ENCODE assay signal across 9 mouse cellular contexts in the genomic region with DNA sequence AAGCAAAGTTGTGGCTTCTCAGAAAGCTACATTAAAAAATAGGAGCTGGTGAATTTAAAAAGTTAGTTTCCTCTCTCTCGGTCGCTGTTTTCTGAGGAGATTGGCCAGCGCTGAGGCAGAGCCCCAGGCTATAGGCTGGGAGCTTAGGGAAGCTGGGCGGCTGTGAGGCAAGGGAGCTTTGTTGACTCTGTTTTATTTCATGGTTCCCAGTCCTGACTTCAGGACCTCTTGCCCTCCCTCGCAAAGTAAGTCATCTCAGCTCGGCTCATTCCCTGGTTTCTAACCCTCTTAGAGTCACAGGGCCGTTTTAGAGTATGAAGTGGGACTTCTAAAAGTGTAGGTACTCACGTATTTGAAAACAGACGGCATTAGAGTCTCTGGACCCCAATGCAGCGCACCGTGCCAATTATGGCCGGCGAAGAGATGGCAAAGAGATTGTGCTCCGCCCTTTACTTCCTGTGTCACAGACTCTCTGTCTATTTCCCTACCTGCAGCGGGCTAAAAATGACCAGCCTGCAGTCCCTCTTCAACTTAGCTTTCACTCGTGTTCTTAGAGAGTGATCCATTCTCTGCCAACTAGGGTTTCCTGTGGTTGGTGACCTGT. TPM values are rescaled to one million over a fixed set of nuclear protein-coding genes. Genes with fewer than 3 reads are reported as not detected.
A peak's percentile ranks its signal among the peaks of the same experiment; 100 is the strongest.
DNase-seq lines count a peak whose midpoint lies in the region; ATAC-seq and TF ChIP-seq lines count a peak whose summit lies in the region.
"Had no signal": no experiment of that assay in that cellular context is flagged by ENCODE, and none has a peak within 500 bp of the region (broad histone marks: within the 10 kb centered on the region; RNA-seq: fewer than 3 reads in every experiment).

No protein-coding gene starts in this region.

- DNase-seq in kidney, postnatal 0 days (ENCODE audit: low spot score), result no peak
- DNase-seq in kidney, adult 11 months, result no peak
- no peak for DNase-seq in embryonic facial prominence, embryonic 10.5 days (ENCODE audit: low spot score)
- DNase-seq in hindbrain, postnatal 0 days (ENCODE audit: low spot score), result no peak
- no peak for DNase-seq in right cerebral cortex, adult 2 months (ENCODE audit: low spot score in 2 of 2)
- no peak for DNase-seq in adrenal gland, adult 8-10 months
- no peak for DNase-seq in cerebellum, postnatal 36 days

- no peaks in the 10 kb centered on the region for H3K36me3 ChIP-seq in kidney, postnatal 0 days (ENCODE audit: insufficient read depth, low read length)
- no peaks in the 10 kb centered on the region for H3K36me3 ChIP-seq in embryonic facial prominence, embryonic 10.5 days (replicated peaks)
- no peaks in the 10 kb centered on the region for H3K36me3 ChIP-seq in hindbrain, postnatal 0 days (ENCODE audit: insufficient read depth, low read length)
- H3K36me3 ChIP-seq in midbrain, embryonic 16.5 days (ENCODE audit: control insufficient read depth, insufficient read depth, low read length), result no peaks in the 10 kb centered on the region

- no peak for TF ChIP-seq CTCF in kidney, postnatal 0 days (IDR thresholded peaks at IDR 0.05; ENCODE audit: low read depth)
- no peak for TF ChIP-seq CTCF in hindbrain, postnatal 0 days (IDR thresholded peaks at IDR 0.05; ENCODE audit: low read depth)

- H3K9ac ChIP-seq in kidney, postnatal 0 days (ENCODE audit: low read depth, low read length), result peak overlapping the region; percentile 50
- H3K9ac ChIP-seq in hindbrain, postnatal 0 days (replicated peaks; ENCODE audit: low read length), result peak overlapping the region; percentile 39; the same call in 1 of the 2 replicates
- H3K9ac ChIP-seq in midbrain, embryonic 16.5 days (ENCODE audit: low read depth, low read length), result peak overlapping the region; percentile 72

- WGBS in kidney, postnatal 0 days, result 15% methylated on average over 16 of the region's 16 CpGs
- WGBS in embryonic facial prominence, embryonic 10.5 days, result 21% methylated on average over 16 of the region's 16 CpGs
- WGBS in hindbrain, postnatal 0 days, result 27% methylated on average over 16 of the region's 16 CpGs
- WGBS in midbrain, embryonic 16.5 days, result 25% methylated on average over 16 of the region's 16 CpGs

- peaks cover 11% of the 10 kb centered on the region for H3K4me1 ChIP-seq in kidney, postnatal 0 days (replicated peaks; ENCODE audit: insufficient read depth, low read length)
- peaks cover 72% of the 10 kb centered on the region for H3K4me1 ChIP-seq in embryonic facial prominence, embryonic 10.5 days
- peaks cover 26% of the 10 kb centered on the region for H3K4me1 ChIP-seq in hindbrain, postnatal 0 days (ENCODE audit: insufficient read depth, low read length)
- peaks cover 14% of the 10 kb centered on the region for H3K4me1 ChIP-seq in midbrain, embryonic 16.5 days (ENCODE audit: control insufficient read depth, insufficient read depth, low read length)

- no peak for ATAC-seq in kidney, postnatal 0 days (replicated peaks; ENCODE audit: low FRiP score, low read depth)
- ATAC-seq in hindbrain, postnatal 0 days, result no peak
- ATAC-seq in midbrain, embryonic 16.5 days, result peak; percentile 22; the same call in 1 of the 2 replicates

- H3K9me3 ChIP-seq in kidney, postnatal 0 days (replicated peaks; ENCODE audit: low read length), result no peaks in the 10 kb centered on the region
- no peaks in the 10 kb centered on the region for H3K9me3 ChIP-seq in embryonic facial prominence, embryonic 10.5 days
- H3K9me3 ChIP-seq in hindbrain, postnatal 0 days (ENCODE audit: low read length), result no peaks in the 10 kb centered on the region
- H3K9me3 ChIP-seq in midbrain, embryonic 16.5 days (replicated peaks; ENCODE audit: control insufficient read depth, low read length, poor library complexity, severe bottlenecking), result no peaks in the 10 kb centered on the region

- peak overlapping the region; percentile 45 for H3K4me3 ChIP-seq in kidney, postnatal 0 days (replicated peaks; ENCODE audit: low read depth, low read length)
- H3K4me3 ChIP-seq in embryonic facial prominence, embryonic 10.5 days, result peak overlapping the region; percentile 72
- peak overlapping the region; percentile 45 for H3K4me3 ChIP-seq in hindbrain, postnatal 0 days (ENCODE audit: low read length)
- peak overlapping the region; percentile 55 for H3K4me3 ChIP-seq in midbrain, embryonic 16.5 days (ENCODE audit: low read depth, low read length)
- H3K4me3 ChIP-seq: myocyte had no signal

- 0 out of 2 replicates have a peak overlapping the region, but pooled peaks have one; percentile 2 for H3K27ac ChIP-seq in kidney, postnatal 0 days
- peak overlapping the region; percentile 86 for H3K27ac ChIP-seq in embryonic facial prominence, embryonic 10.5 days (replicated peaks)
- H3K27ac ChIP-seq in hindbrain, postnatal 0 days, result peak overlapping the region; percentile 5; the same call in 1 of the 2 replicates
- H3K27ac ChIP-seq in midbrain, embryonic 16.5 days (ENCODE audit: low read length), result 0 out of 2 replicates have a peak overlapping the region, but pooled peaks have one; percentile 28

- H3K4me2 ChIP-seq in kidney, postnatal 0 days (ENCODE audit: low read length), result peak overlapping the region; percentile 92
- peak overlapping the region; percentile 79 for H3K4me2 ChIP-seq in hindbrain, postnatal 0 days (ENCODE audit: low read depth, low read length)
- peak overlapping the region; percentile 97 for H3K4me2 ChIP-seq in midbrain, embryonic 16.5 days (ENCODE audit: low read length)

- H3K27me3 ChIP-seq in kidney, postnatal 0 days (ENCODE audit: insufficient read depth, low read length), result no peaks in the 10 kb centered on the region
- peaks cover 40% of the 10 kb centered on the region for H3K27me3 ChIP-seq in embryonic facial prominence, embryonic 10.5 days (replicated peaks; ENCODE audit: low read depth, poor library complexity, severe bottlenecking)
- no peaks in the 10 kb centered on the region for H3K27me3 ChIP-seq in hindbrain, postnatal 0 days (ENCODE audit: insufficient read depth, low read length)
- 0 out of 2 replicates have a peak, but pooled peaks cover 3% of the 10 kb centered on the region for H3K27me3 ChIP-seq in midbrain, embryonic 16.5 days (ENCODE audit: control insufficient read depth, insufficient read depth, low read depth, low read length)

RNA-seq across cellular contexts. Expression of a gene that starts 0.6 kb away (rescaled TPM):
- 2.9 and 3.6 TPM in 2 replicates for polyA plus RNA-seq in kidney, postnatal 0 days (2015; fragmentation: Nextera tagmentation; extraction: Ambion mirVana)
- polyA plus RNA-seq in embryonic facial prominence, embryonic 10.5 days (2016; fragmentation: Nextera tagmentation; extraction: Ambion mirVana), result 12.8 and 19.0 TPM in 2 replicates
- total RNA-seq in hindbrain, postnatal 0 days (2014; rRNA removed), result 18.2 and 37.1 TPM in 2 replicates
- 29.4 and 32.1 TPM in 2 replicates for polyA plus RNA-seq in hindbrain, postnatal 0 days (2015; fragmentation: Nextera tagmentation; extraction: Ambion mirVana)
- polyA plus RNA-seq in midbrain, embryonic 16.5 days (2015; fragmentation: Nextera tagmentation; extraction: Ambion mirVana), result 8.3 and 8.7 TPM in 2 replicates
- 1 to 10 TPM; 4.6 to 6.2 (median 5.8) TPM for total RNA-seq in adrenal gland, adult 8-10 months (2022)

RNA-seq across cellular contexts. Expression of a gene that starts 24.0 kb away (rescaled TPM):
- 35.6 and 36.8 TPM in 2 replicates for polyA plus RNA-seq in kidney, postnatal 0 days (2015; fragmentation: Nextera tagmentation; extraction: Ambion mirVana)
- polyA plus RNA-seq in embryonic facial prominence, embryonic 10.5 days (2016; fragmentation: Nextera tagmentation; extraction: Ambion mirVana), result 16.5 and 20.6 TPM in 2 replicates
- total RNA-seq in hindbrain, postnatal 0 days (2014; rRNA removed), result 6.8 and 27.5 TPM in 2 replicates
- 4.2 and 4.8 TPM in 2 replicates for polyA plus RNA-seq in hindbrain, postnatal 0 days (2015; fragmentation: Nextera tagmentation; extraction: Ambion mirVana)
- 8.4 and 10.8 TPM in 2 replicates for polyA plus RNA-seq in midbrain, embryonic 16.5 days (2015; fragmentation: Nextera tagmentation; extraction: Ambion mirVana)
- 1 to 10 TPM; 2.2 to 5.3 (median 4.0) TPM for total RNA-seq in adrenal gland, adult 8-10 months (2022)

RNA-seq across cellular contexts. Expression of a gene that starts 42.3 kb away (rescaled TPM):
- 23.5 and 26.5 TPM in 2 replicates for polyA plus RNA-seq in kidney, postnatal 0 days (2015; fragmentation: Nextera tagmentation; extraction: Ambion mirVana)
- polyA plus RNA-seq in embryonic facial prominence, embryonic 10.5 days (2016; fragmentation: Nextera tagmentation; extraction: Ambion mirVana), result 0.04 and 0.06 TPM in 2 replicates
- total RNA-seq in hindbrain, postnatal 0 days (2014; rRNA removed), result 2.0 and 2.6 TPM in 2 replicates
- 3.8 and 4.6 TPM in 2 replicates for polyA plus RNA-seq in hindbrain, postnatal 0 days (2015; fragmentation: Nextera tagmentation; extraction: Ambion mirVana)
- polyA plus RNA-seq in midbrain, embryonic 16.5 days (2015; fragmentation: Nextera tagmentation; extraction: Ambion mirVana), result 0.42 and 0.75 TPM in 2 replicates
- total RNA-seq in adrenal gland, adult 8-10 months (2022), result under 1 TPM; 0.03 to 0.12 (median 0.08) TPM

RNA-seq across cellular contexts. Expression of a gene that starts 45.6 kb away (rescaled TPM):
- polyA plus RNA-seq in kidney, postnatal 0 days (2015; fragmentation: Nextera tagmentation; extraction: Ambion mirVana), result 142 and 148 TPM in 2 replicates
- polyA plus RNA-seq in embryonic facial prominence, embryonic 10.5 days (2016; fragmentation: Nextera tagmentation; extraction: Ambion mirVana), result 267 TPM in 2 replicates
- total RNA-seq in hindbrain, postnatal 0 days (2014; rRNA removed), result 50.8 and 52.0 TPM in 2 replicates
- 97.1 and 101 TPM in 2 replicates for polyA plus RNA-seq in hindbrain, postnatal 0 days (2015; fragmentation: Nextera tagmentation; extraction: Ambion mirVana)
- polyA plus RNA-seq in midbrain, embryonic 16.5 days (2015; fragmentation: Nextera tagmentation; extraction: Ambion mirVana), result 135 and 158 TPM in 2 replicates
- 10 to 100 TPM; 18.0 to 21.8 (median 20.2) TPM for total RNA-seq in adrenal gland, adult 8-10 months (2022)

Comparison
In these comparisons a context has a peak if more than half of its experiments do, and no peak if none do; other contexts are left out.
1. H3K27ac ChIP-seq: peak in every context shown above with its lines; median percentile 86 in embryonic facial prominence, embryonic 10.5 days; 28 in midbrain, embryonic 16.5 days; 5 in hindbrain, postnatal 0 days; 2 in kidney, postnatal 0 days.